Mouse (Mus musculus) intestine, embryonic 14.5 days (tissue): ENCODE measurements around the gene Tor1aip1. TPM values are rescaled to one million over a fixed set of nuclear protein-coding genes. Genes with fewer than 3 reads are reported as not detected.
A peak's percentile ranks its signal among the peaks of the same experiment; 100 is the strongest.
"Not testable (repeated sequence)": the region's sequence is repeated elsewhere in the genome, so short reads cannot be mapped to it uniquely, and the experiment has no call there.

Experiments
- ATAC-seq: fragments of 200-750 bp; cut with Nextera tagmentation; replicated peaks from 2 replicates; pipeline ENCODE4 v1.8.0; 2017; ENCODE audit warnings: low read depth, moderate number of reproducible peaks, moderate TSS enrichment, moderate library complexity; ENCODE audit not compliant: low FRiP score, low TSS enrichment
- DNase-seq: peaks from one replicate; pipeline ENCODE4 v3.0.0-alpha.2; 2018; ENCODE audit warnings: low spot score
- H3K27ac ChIP-seq: fragments of 300-500 bp; sonication (generic); 2 replicates; pipeline ENCODE4 v1.5.1; 2014; ENCODE audit warnings: low read depth, mild to moderate bottlenecking, control low read depth
- H3K27me3 ChIP-seq: fragments of 300-500 bp; sonication (generic); replicated peaks from 2 replicates; pipeline ENCODE4 v1.6.1; 2014; ENCODE audit warnings: low read length, control low read depth; ENCODE audit not compliant: control insufficient read depth, insufficient read depth
- H3K36me3 ChIP-seq: fragments of 300-500 bp; sonication (generic); 2 replicates; pipeline ENCODE4 v1.6.1; 2014; ENCODE audit warnings: low read length, control low read depth; ENCODE audit not compliant: control insufficient read depth, insufficient read depth
- H3K4me1 ChIP-seq: fragments of 300-500 bp; sonication (generic); replicated peaks from 2 replicates; pipeline ENCODE4 v1.6.1; 2014; ENCODE audit warnings: low read length, control low read depth, mixed read lengths; ENCODE audit not compliant: control insufficient read depth, insufficient read depth
- H3K4me2 ChIP-seq: fragments of 300-500 bp; sonication (generic); 2 replicates; pipeline ENCODE4 v1.6.1; 2014; ENCODE audit warnings: low read length
- H3K4me3 ChIP-seq: fragments of 300-500 bp; sonication (generic); 2 replicates; pipeline ENCODE4 v1.5.1; 2014; ENCODE audit warnings: low read depth, low read length, control low read depth, mixed read lengths
- H3K9ac ChIP-seq: fragments of 300-500 bp; sonication (generic); 2 replicates; pipeline ENCODE4 v1.6.1; 2014; ENCODE audit warnings: mild to moderate bottlenecking, low read length
- H3K9me3 ChIP-seq: fragments of 300-500 bp; sonication (generic); 2 replicates; pipeline ENCODE4 v1.6.1; 2016; ENCODE audit warnings: low read length, control low read depth; ENCODE audit not compliant: control insufficient read depth
- WGBS: fragments of 180-500 bp; shearing (Covaris S2); extraction: QIAGEN DNeasy Blood & Tissue Kit; methylation state at CpG from one replicate; pipeline ENCODE4 v1.1.7; 2014; 5-methylcytosine and 5-hydroxymethylcytosine counted together
- polyA plus RNA-seq: library from polyadenylated mRNA; unstranded; fragments of >200 nt; fragmentation: Nextera tagmentation; extraction: Ambion mirVana; gene quantifications from 2 replicates; pipeline ENCODE4 v1.2.1, GENCODE M21; 2014

The Tor1aip1 gene
- polyA plus RNA-seq, 1 experiment from 2014 or later = 39.1 TPM

DNA sequence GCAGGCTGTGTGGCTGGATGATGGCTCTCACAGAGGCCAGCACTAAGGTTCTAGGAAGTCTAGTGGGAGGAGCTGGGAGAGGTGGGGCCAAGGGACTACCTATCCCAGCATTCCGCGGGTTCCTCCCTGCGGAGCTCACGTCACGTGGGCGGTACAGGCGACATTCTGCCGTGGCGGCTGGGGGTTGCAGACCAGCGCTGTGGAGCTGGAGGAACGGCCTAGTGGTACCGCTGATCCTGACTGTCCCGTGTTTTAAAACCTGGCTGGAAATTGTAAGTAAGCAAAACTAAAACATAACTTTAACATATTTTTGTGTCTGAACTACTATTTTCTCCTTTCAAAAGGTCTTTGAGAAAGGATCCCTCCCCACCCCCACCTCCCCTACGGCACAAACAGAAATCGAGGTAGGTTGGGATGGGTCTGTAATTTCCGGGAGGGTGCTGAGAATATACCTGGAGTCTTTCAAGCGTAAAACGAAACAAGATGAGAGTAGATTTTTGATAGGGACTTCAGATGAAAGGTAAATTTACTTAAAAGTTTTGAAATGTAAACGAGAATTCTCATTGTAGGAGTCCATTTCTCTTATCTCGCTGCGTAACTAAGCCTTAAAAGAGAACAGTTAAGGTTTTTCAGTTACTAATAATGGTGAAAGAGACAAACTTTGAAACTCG is 4.6 kb upstream of the Tor1aip1 start:
- Histone ChIP-seq H3K27ac (peak overlapping the region; percentile 49), H3K36me3 (peaks cover 26% of the 10 kb centered on the region; the same call in 1 of the 2 replicates), H3K4me2 (peak overlapping the region; percentile 85), H3K4me3 (peak overlapping the region; percentile 87), H3K9ac (peak overlapping the region; percentile 68), H3K27me3 (no peaks in the 10 kb centered on the region), H3K4me1 (peaks cover 28% of the 10 kb centered on the region), H3K9me3 (no peaks in the 10 kb centered on the region)
- DNase-seq (peak; percentile 90), ATAC-seq (peak; percentile 81)
- 2% methylated on average over 22 of the region's 22 CpGs for WGBS

DNA sequence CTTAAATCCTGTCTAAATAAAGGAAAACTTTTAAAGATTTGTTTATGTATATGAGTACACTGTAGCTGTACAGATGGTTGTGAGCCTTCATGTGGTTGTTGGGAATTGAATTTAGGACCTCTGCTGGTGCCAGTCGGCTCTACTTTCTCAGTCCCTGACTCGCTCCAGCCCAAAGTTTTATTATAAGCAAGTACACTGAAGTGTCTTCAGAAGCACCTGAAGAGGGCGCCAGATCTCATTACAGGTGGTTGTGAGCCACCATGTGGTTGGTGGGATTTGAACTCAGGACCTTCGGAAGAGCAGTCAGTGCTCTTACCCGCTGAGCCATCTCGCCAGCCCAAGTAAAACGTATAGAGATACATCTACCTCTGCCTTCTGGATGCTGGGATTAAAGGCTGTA is 3.7 kb upstream of the Tor1aip1 start:
- peaks cover 28% of the 10 kb centered on the region for H3K4me1 ChIP-seq
- peaks cover 22% of the 10 kb centered on the region; the same call in 1 of the 2 replicates for H3K36me3 ChIP-seq
- not testable (repeated sequence) for ATAC-seq, H3K9me3 ChIP-seq, H3K27me3 ChIP-seq, H3K27ac ChIP-seq, H3K4me3 ChIP-seq, DNase-seq, H3K9ac ChIP-seq, H3K4me2 ChIP-seq
- WGBS = 74% methylated on average over 7 of the region's 7 CpGs

DNA sequence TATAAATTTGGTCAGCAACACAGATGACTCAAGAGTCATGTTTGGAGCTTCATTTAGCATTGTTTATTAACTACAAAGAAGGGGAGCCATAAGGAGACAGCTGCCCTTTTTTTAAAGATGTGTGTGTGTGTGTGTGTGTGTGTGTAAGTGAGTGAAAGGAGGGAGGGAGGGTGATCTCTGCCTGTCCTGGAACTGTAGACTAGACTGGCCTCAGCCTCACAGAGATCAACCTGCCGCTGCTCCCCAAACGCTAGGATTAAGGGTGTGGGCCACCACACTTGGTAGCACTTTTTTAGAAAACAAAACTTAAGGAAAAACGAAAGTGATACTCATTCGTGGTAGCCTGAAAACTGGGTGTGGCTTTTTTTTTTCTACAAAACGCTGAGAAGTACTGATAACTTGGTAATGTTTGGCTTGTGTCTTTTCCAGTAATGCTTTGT is 884 bp upstream of the Tor1aip1 start:
- H3K4me1 ChIP-seq = peaks cover 23% of the 10 kb centered on the region
- H3K27me3 ChIP-seq = no peaks in the 10 kb centered on the region
- no peak overlapping the region for H3K9ac ChIP-seq
- H3K36me3 ChIP-seq = peaks cover 13% of the 10 kb centered on the region
- H3K9me3 ChIP-seq = no peaks in the 10 kb centered on the region
- DNase-seq (no peak), ATAC-seq (no peak)
- H3K27ac ChIP-seq = 0 out of 2 replicates have a peak overlapping the region, but pooled peaks have one; percentile 38
- WGBS = 35% methylated on average over 5 of the region's 5 CpGs
- peak overlapping the region; percentile 58 for H3K4me3 ChIP-seq
- peak overlapping the region; percentile 62 for H3K4me2 ChIP-seq

GRCm38 (mm10) chr1:156035269-156035929 is 881 bp downstream of the Tor1aip1 start, which contains the start of gene Tor1aip2:
TSS of gene Tor1aip2 (plus strand) at chr1:156035403.
- peak within 1 kb of the TSS; percentile 78 for H3K9ac ChIP-seq
- under 1% methylated on average over 59 of the region's 59 CpGs for WGBS

GRCm38 (mm10) chr1:156034661-156035060 is 1.6 kb downstream of the Tor1aip1 start:
- H3K4me2 ChIP-seq = peak overlapping the region; percentile 87
- no peaks in the 10 kb centered on the region for H3K27me3 ChIP-seq
- H3K9ac ChIP-seq = peak overlapping the region; percentile 78
- H3K4me1 ChIP-seq = peaks cover 14% of the 10 kb centered on the region
- H3K36me3 ChIP-seq = peaks cover 36% of the 10 kb centered on the region
- no peaks in the 10 kb centered on the region for H3K9me3 ChIP-seq
- ATAC-seq (no peak), DNase-seq (peak; percentile 45)
- H3K27ac ChIP-seq = peak overlapping the region; percentile 99; the same call in 1 of the 2 replicates
- peak overlapping the region; percentile 58 for H3K4me3 ChIP-seq
- WGBS = 39% methylated on average over 1 of the region's 1 CpGs

More at GRCm38 (mm10) chr1:156035269-156035929, 881 bp downstream of the Tor1aip1 start, which contains the start of gene Tor1aip2:
- Histone ChIP-seq H3K36me3 (peaks cover 29% of the 10 kb centered on the region), H3K4me3 (peak within 1 kb of the TSS; percentile 58), H3K27ac (peak within 1 kb of the TSS; percentile 99), H3K27me3 (no peaks in the 10 kb centered on the region), H3K9me3 (no peaks in the 10 kb centered on the region), H3K4me1 (peaks cover 15% of the 10 kb centered on the region), H3K4me2 (peak within 1 kb of the TSS; percentile 87)
- DNase-seq = no peak
- ATAC-seq = peak; percentile 91

DNA sequence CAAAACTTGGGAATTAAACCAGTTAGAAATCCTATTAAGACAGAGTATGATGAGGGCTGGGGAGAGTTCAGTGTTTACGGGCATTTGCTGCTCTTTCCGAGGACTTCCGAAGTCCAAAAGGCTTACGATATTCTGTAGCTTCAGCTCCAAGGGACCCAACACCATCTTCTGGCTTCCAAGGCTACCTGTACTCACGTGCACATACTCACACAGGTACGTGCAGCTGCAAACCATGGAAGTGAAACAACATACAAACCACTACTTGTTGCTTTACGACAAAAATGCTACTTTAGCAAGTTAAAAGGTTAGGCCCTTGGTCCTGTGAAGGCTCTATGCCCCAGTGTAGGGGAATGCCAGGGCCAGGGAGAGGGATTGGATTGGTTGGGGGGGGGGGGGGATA is 2.4 kb downstream of the Tor1aip1 start:
- Histone ChIP-seq H3K27ac (no peak overlapping the region), H3K27me3 (no peaks in the 10 kb centered on the region), H3K4me2 (no peak overlapping the region), H3K4me1 (peaks cover 14% of the 10 kb centered on the region), H3K36me3 (peaks cover 43% of the 10 kb centered on the region), H3K9me3 (no peaks in the 10 kb centered on the region), H3K4me3 (no peak overlapping the region), H3K9ac (no peak overlapping the region)
- ATAC-seq = no peak
- WGBS = 96% methylated on average over 7 of the region's 7 CpGs
- no peak for DNase-seq

- DNase-seq (no peak), ATAC-seq (no peak)
- Histone ChIP-seq H3K4me1 (no peaks in the 10 kb centered on the region), H3K4me3 (no peak overlapping the region), H3K4me2 (no peak overlapping the region), H3K27ac (no peak overlapping the region), H3K9me3 (no peaks in the 10 kb centered on the region), H3K36me3 (peaks cover 76% of the 10 kb centered on the region), H3K9ac (no peak overlapping the region), H3K27me3 (no peaks in the 10 kb centered on the region)
- WGBS = 91% methylated on average over 4 of the region's 4 CpGs
Measured at GRCm38 (mm10) chr1:156028340-156028975, 7.8 kb downstream of the Tor1aip1 start.

DNA sequence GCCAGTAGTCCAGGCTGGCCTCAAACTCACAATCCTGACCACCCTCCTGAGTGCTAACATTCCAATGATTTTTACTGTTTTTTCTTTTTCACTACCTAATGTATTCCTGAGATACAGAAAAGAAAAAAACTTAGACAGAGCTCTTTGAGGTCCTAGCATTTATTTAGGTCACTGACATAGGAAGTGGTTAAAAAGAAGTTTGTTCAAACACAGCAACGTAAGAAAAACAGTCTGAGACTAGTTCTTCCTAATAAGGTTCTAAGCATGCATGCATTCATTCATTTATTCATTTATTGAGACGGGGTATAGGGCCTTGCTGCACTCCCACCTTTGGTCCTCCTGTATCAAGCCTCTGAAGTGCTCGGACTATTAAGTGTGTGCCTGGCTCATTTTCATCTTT is 8.4 kb downstream of the Tor1aip1 start:
- Histone ChIP-seq H3K4me2 (no peak overlapping the region), H3K9ac (no peak overlapping the region), H3K9me3 (no peaks in the 10 kb centered on the region), H3K27ac (no peak overlapping the region), H3K4me1 (no peaks in the 10 kb centered on the region), H3K27me3 (no peaks in the 10 kb centered on the region), H3K4me3 (no peak overlapping the region), H3K36me3 (peaks cover 71% of the 10 kb centered on the region)
- whole genome bisulfite sequencing = 95% methylated on average over 3 of the region's 3 CpGs
- ATAC-seq (no peak), DNase-seq (no peak)
